Mouse (Mus musculus) liver, postnatal 0 days (tissue): ENCODE measurements around the gene Foxa3.

Experiments used
- CTCF ChIP-seq: sonication (generic); IDR thresholded peaks from 2 replicates; pipeline ENCODE4 v1.5.1; 2016; ENCODE audit warnings: antibody characterized with exemption, low read depth
- EP300 ChIP-seq: IDR thresholded peaks from 2 replicates; pipeline ENCODE4 v1.6.1; 2016; ENCODE audit warnings: antibody characterized with exemption, low read depth, mild to moderate bottlenecking

- TF ChIP-seq CTCF (no peak), EP300 (no peak)
These were observed 1.4 kb upstream of the Foxa3 start for GRCm38 (mm10) chr7:19024581-19025255.
